Mouse (Mus musculus): Measurements from ENCODE around the gene Zic3.

GRCm38 (mm10) chrX:58013391-58013790 lies 9.1 kb upstream of the Zic3 start:
- TF ChIP-seq USF1 (IDR thresholded peaks at IDR 0.05; ENCODE audit: low read depth) (no peak), POLR2AphosphoS2 (IDR thresholded peaks at IDR 0.05; ENCODE audit: insufficient read length, low read depth) (no peak), TCF12 (IDR thresholded peaks at IDR 0.05; ENCODE audit: insufficient read depth, poor library complexity, severe bottlenecking) (no peak), MYOD1 (IDR thresholded peaks at IDR 0.05; ENCODE audit: control insufficient read depth in 1 of 3, insufficient read length in 2 of 3, low read depth in 2 of 3) (no peak), POLR2A (IDR thresholded peaks at IDR 0.05; ENCODE audit: insufficient read length, low read depth) (no peak), CEBPB (IDR thresholded peaks at IDR 0.05; ENCODE audit: insufficient read depth, poor library complexity, severe bottlenecking) (no peak), MAX (IDR thresholded peaks at IDR 0.05; ENCODE audit: low read depth) (no peak), E2F4 (IDR thresholded peaks at IDR 0.05; ENCODE audit: insufficient read depth) (no peak), MYOG (IDR thresholded peaks at IDR 0.05; ENCODE audit: control insufficient read depth in 1 of 3, insufficient read depth in 1 of 3, insufficient read length in 2 of 3, low read depth in 2 of 3) (no peak), REST (IDR thresholded peaks at IDR 0.05; ENCODE audit: insufficient read depth, insufficient read length) (no peak)
